In the genomic region with DNA sequence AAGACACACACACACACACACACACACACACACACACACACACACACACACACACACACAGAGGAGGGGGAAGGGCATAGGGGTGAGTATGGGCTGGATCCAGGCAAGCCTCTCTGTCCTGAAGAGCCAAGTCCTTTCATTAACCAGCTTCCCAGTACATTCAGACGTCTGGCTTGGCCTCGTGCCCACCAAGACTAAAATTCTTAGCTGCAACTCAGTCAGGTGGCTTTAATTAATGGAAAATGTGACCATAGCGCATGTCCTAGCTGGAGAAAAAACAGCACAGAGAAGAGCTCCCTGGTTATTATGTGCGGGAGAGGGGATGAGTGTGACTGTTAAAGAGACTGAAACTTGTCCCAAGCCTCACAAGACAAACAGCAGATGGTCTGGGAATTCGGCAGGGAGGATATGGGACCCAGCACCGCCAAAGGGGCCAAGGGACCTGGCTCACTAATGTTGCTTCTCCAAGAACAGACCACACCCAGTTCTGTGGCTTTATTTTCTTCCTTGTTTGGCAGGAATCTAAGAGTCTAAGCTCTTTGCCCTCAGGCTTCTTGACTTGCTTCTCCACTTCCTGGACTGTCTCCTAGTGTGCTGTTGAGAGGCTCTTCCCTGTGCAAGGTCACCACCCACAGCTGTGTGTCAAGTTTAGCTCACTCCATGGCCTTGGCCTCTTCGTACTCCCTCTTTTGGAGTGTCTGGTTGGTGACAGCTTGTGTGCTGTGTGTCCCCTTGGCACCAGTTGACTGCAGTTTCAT, we compare ENCODE assay signal across 9 mouse cellular contexts. TPM values are rescaled to one million over a fixed set of nuclear protein-coding genes. Genes with fewer than 3 reads are reported as not detected.
DNase-seq lines count a peak whose midpoint lies in the region; ATAC-seq lines count a peak whose summit lies in the region.
"Had no signal": no experiment of that assay in that cellular context is flagged by ENCODE, and none has a peak within 500 bp of the region (broad histone marks: within the 10 kb centered on the region; RNA-seq: fewer than 3 reads in every experiment).

No protein-coding gene starts in this region.

- H3K27ac ChIP-seq in heart, embryonic 11.5 days (ENCODE audit: low read depth, low read length): no peak overlapping the region
- no peak overlapping the region for H3K27ac ChIP-seq in liver, embryonic 16.5 days (ENCODE audit: low read length)
- H3K27ac ChIP-seq in stomach, embryonic 15.5 days: peak overlapping the region; percentile 61
- H3K27ac ChIP-seq: liver, embryonic 14.5 days had no signal

- H3K9ac ChIP-seq in heart, embryonic 11.5 days (ENCODE audit: low read depth, low read length): no peak overlapping the region
- H3K9ac ChIP-seq in liver, embryonic 16.5 days (ENCODE audit: low read depth, low read length): no peak overlapping the region
- no peak overlapping the region for H3K9ac ChIP-seq in stomach, embryonic 15.5 days
- H3K9ac ChIP-seq: liver, embryonic 14.5 days had no signal

- H3K36me3 ChIP-seq in heart, embryonic 11.5 days (ENCODE audit: control insufficient read depth, insufficient read depth, low read length): no peaks in the 10 kb centered on the region
- H3K36me3 ChIP-seq in liver, embryonic 16.5 days (ENCODE audit: control insufficient read depth, insufficient read depth): no peaks in the 10 kb centered on the region
- H3K36me3 ChIP-seq in stomach, embryonic 15.5 days: no peaks in the 10 kb centered on the region

- no peaks in the 10 kb centered on the region for H3K4me1 ChIP-seq in heart, embryonic 11.5 days (ENCODE audit: control insufficient read depth, insufficient read depth, low read length)
- no peaks in the 10 kb centered on the region for H3K4me1 ChIP-seq in liver, embryonic 16.5 days (ENCODE audit: control insufficient read depth, low read depth, low read length)
- H3K4me1 ChIP-seq in stomach, embryonic 15.5 days: peaks cover 16% of the 10 kb centered on the region; the same call in 1 of the 2 replicates

- DNase-seq in heart, adult 11 months: peak; percentile 98
- DNase-seq in adrenal gland, adult 2 months: peak; percentile 88
- DNase-seq in forelimb bud, embryonic 11.5 days (ENCODE audit: low read depth, low spot score): peak; percentile 67
- peak; percentile 14 for DNase-seq in hindlimb bud, embryonic 11.5 days (ENCODE audit: extremely low spot score, low read depth, low spot score)
- DNase-seq in yolk sac, embryonic 10.5 days (ENCODE audit: low spot score): no peak

- WGBS in heart, embryonic 11.5 days (ENCODE audit: insufficient replicate concordance): 47% methylated on average over 7 of the region's 7 CpGs
- WGBS in liver, embryonic 16.5 days (ENCODE audit: insufficient replicate concordance): 49% methylated on average over 7 of the region's 7 CpGs
- whole genome bisulfite sequencing in stomach, embryonic 15.5 days: 34% methylated on average over 7 of the region's 7 CpGs

- H3K4me2 ChIP-seq in heart, embryonic 11.5 days: no peak overlapping the region
- H3K4me2 ChIP-seq in liver, embryonic 16.5 days (ENCODE audit: low read depth, low read length): no peak overlapping the region
- no peak overlapping the region for H3K4me2 ChIP-seq in stomach, embryonic 15.5 days

- no peak for ATAC-seq in heart, embryonic 11.5 days (replicated peaks; ENCODE audit: insufficient number of reproducible peaks, low FRiP score, low TSS enrichment)
- peak; percentile 40; the same call in 1 of the 2 replicates for ATAC-seq in liver, embryonic 16.5 days (ENCODE audit: low read depth)
- peak; percentile 66 for ATAC-seq in stomach, embryonic 15.5 days (ENCODE audit: insufficient read depth, low FRiP score, low read depth)

- H3K4me3 ChIP-seq in heart, embryonic 11.5 days (ENCODE audit: low read depth, low read length): no peak overlapping the region
- no peak overlapping the region for H3K4me3 ChIP-seq in liver, embryonic 16.5 days (ENCODE audit: low read depth, low read length)
- no peak overlapping the region for H3K4me3 ChIP-seq in stomach, embryonic 15.5 days (replicated peaks)

- H3K9me3 ChIP-seq in heart, embryonic 11.5 days (replicated peaks; ENCODE audit: control insufficient read depth, low read length): no peaks in the 10 kb centered on the region
- no peaks in the 10 kb centered on the region for H3K9me3 ChIP-seq in liver, embryonic 16.5 days (replicated peaks; ENCODE audit: control insufficient read depth, low read length)
- no peaks in the 10 kb centered on the region for H3K9me3 ChIP-seq in stomach, embryonic 15.5 days

- no peaks in the 10 kb centered on the region for H3K27me3 ChIP-seq in heart, embryonic 11.5 days (ENCODE audit: control insufficient read depth, insufficient read depth, low read length)
- no peaks in the 10 kb centered on the region for H3K27me3 ChIP-seq in liver, embryonic 16.5 days (ENCODE audit: control insufficient read depth, insufficient read depth, low read depth, low read length)
- H3K27me3 ChIP-seq in stomach, embryonic 15.5 days (replicated peaks): no peaks in the 10 kb centered on the region

RNA-seq across cellular contexts. Expression of gene Zxdc, which starts 9.1 kb away (rescaled TPM):
- 5.3 and 5.6 TPM in 2 replicates for polyA plus RNA-seq in heart, embryonic 11.5 days (2014; fragmentation: Nextera tagmentation; extraction: Ambion mirVana)
- 10 to 100 TPM; 18.8 to 33.4 TPM for total RNA-seq in adrenal gland, adult 2 months (2021)
- polyA plus RNA-seq in adrenal gland, adult 2 months (2012; rRNA removed): 70.1 and 75.8 TPM in 2 replicates
- 2.0 and 3.0 TPM in 2 replicates for polyA plus RNA-seq in liver, embryonic 16.5 days (2015; fragmentation: Nextera tagmentation; extraction: Ambion mirVana)
- 7.7 and 7.9 TPM in 2 replicates for polyA plus RNA-seq in stomach, embryonic 15.5 days (2015; fragmentation: Nextera tagmentation; extraction: Ambion mirVana)

RNA-seq across cellular contexts. Expression of gene Uroc1, which starts 27.1 kb away (rescaled TPM):
- polyA plus RNA-seq in heart, embryonic 11.5 days (2014; fragmentation: Nextera tagmentation; extraction: Ambion mirVana): not detected in 2 replicates
- total RNA-seq in adrenal gland, adult 2 months (2021): 1 to 10 TPM in 1 of 2 experiments, not detected in 1; 1.3 TPM
- polyA plus RNA-seq in adrenal gland, adult 2 months (2012; rRNA removed): 0.26 TPM in 1 of 2 replicates, not detected in the other
- polyA plus RNA-seq in liver, embryonic 16.5 days (2015; fragmentation: Nextera tagmentation; extraction: Ambion mirVana): 32.3 and 41.1 TPM in 2 replicates
- 0.46 and 1.2 TPM in 2 replicates for polyA plus RNA-seq in stomach, embryonic 15.5 days (2015; fragmentation: Nextera tagmentation; extraction: Ambion mirVana)

RNA-seq across cellular contexts. Expression of gene Chst13, which starts 35.2 kb away (rescaled TPM):
- 0.25 and 0.30 TPM in 2 replicates for polyA plus RNA-seq in heart, embryonic 11.5 days (2014; fragmentation: Nextera tagmentation; extraction: Ambion mirVana)
- total RNA-seq in adrenal gland, adult 2 months (2021): not detected
- polyA plus RNA-seq in adrenal gland, adult 2 months (2012; rRNA removed): 0.36 and 0.85 TPM in 2 replicates
- polyA plus RNA-seq in liver, embryonic 16.5 days (2015; fragmentation: Nextera tagmentation; extraction: Ambion mirVana): 13.1 and 13.4 TPM in 2 replicates
- 0.94 and 1.7 TPM in 2 replicates for polyA plus RNA-seq in stomach, embryonic 15.5 days (2015; fragmentation: Nextera tagmentation; extraction: Ambion mirVana)

RNA-seq across cellular contexts. Expression of gene BC048671, which starts 59.2 kb away (rescaled TPM):
- polyA plus RNA-seq in heart, embryonic 11.5 days (2014; fragmentation: Nextera tagmentation; extraction: Ambion mirVana): not detected in 2 replicates
- not detected for total RNA-seq in adrenal gland, adult 2 months (2021)
- polyA plus RNA-seq in adrenal gland, adult 2 months (2012; rRNA removed): not detected in 2 replicates
- 0.12 TPM in 1 of 2 replicates, not detected in the other for polyA plus RNA-seq in liver, embryonic 16.5 days (2015; fragmentation: Nextera tagmentation; extraction: Ambion mirVana)
- polyA plus RNA-seq in stomach, embryonic 15.5 days (2015; fragmentation: Nextera tagmentation; extraction: Ambion mirVana): not detected in 2 replicates
- polyA plus RNA-seq: liver, embryonic 14.5 days had no signal

Comparison
In these comparisons a context has a peak if more than half of its experiments do, and no peak if none do; other contexts are left out.
1. RNA of gene Uroc1, which starts 27.1 kb away (polyA plus RNA-seq): 32.3 to 41.1 TPM in liver, embryonic 16.5 days; 0.46 to 1.2 TPM in stomach, embryonic 15.5 days, 0.26 TPM in adrenal gland, adult 2 months and not detected in heart, embryonic 11.5 days; every median in the first group is over 10 times any median in the second.